Mouse (Mus musculus) embryonic fibroblast, embryonic 13.5 days (primary cell): ENCODE data around the gene Med12l.

Experiments used
- CTCF ChIP-seq: IDR thresholded peaks from 2 replicates; pipeline ENCODE4 v1.5.1; 2011; ENCODE audit warnings: mild to moderate bottlenecking, control low read depth, low read length, moderate library complexity, borderline replicate concordance; ENCODE audit not compliant: insufficient read depth
- POLR2A ChIP-seq: IDR thresholded peaks from 2 replicates; pipeline ENCODE4 v1.6.1; 2011; ENCODE audit warnings: low read depth, mild to moderate bottlenecking, control low read depth, low read length, moderate library complexity

- TF ChIP-seq POLR2A (no peak), CTCF (no peak)
These were observed 199.3 kb downstream of the Med12l start for GRCm38 (mm10) chr3:59204719-59205503.
